Mouse (Mus musculus) spleen, postnatal 0 days (tissue): Measurements from ENCODE around the gene Cdt1. TPM values are rescaled to one million over a fixed set of nuclear protein-coding genes. Genes with fewer than 3 reads are reported as not detected.

Experiments used
- polyA plus RNA-seq: library from polyadenylated mRNA; unstranded; fragments of >200 nt; fragmentation: Nextera tagmentation; extraction: Ambion mirVana; gene quantifications from 2 replicates; pipeline ENCODE4 v1.2.1, GENCODE M21; 2015

The Cdt1 gene
- polyA plus RNA-seq = 60.0 and 74.7 TPM in 2 replicates

GRCm38 (mm10) chr8:122567361-122568108 lies at the start of gene Cdt1:
Gene Cdt1, plus strand, starts transcription at chr8:122568015.

GRCm38 (mm10) chr8:122551265-122552051 lies 16.4 kb upstream of the Cdt1 start, which contains the start of gene Piezo1:
Gene Piezo1, minus strand, starts transcription at chr8:122551329.

GRCm38 (mm10) chr8:122576648-122577022 lies 8.8 kb downstream of the Cdt1 start, which contains the start of gene Aprt:
Gene Aprt, minus strand, starts transcription at chr8:122576909.

GRCm38 (mm10) chr8:122611295-122612133 lies 43.7 kb downstream of the Cdt1 start, which contains the start of the genes Galns and Trappc2l:
Gene Galns, minus strand, starts transcription at chr8:122611463.
Gene Trappc2l, plus strand, starts transcription at chr8:122611640.

GRCm38 (mm10) chr8:122622727-122623126 lies 54.9 kb downstream of the Cdt1 start, which contains the start of gene Pabpn1l:
Gene Pabpn1l, minus strand, starts transcription at chr8:122622739.

Other genes starting within 250 kb of the Cdt1 start
- gene Trhr2, start 207.3 kb upstream of the Cdt1 start, polyA plus RNA-seq = not detected in 2 replicates
- gene Zc3h18, start 191.4 kb upstream of the Cdt1 start, polyA plus RNA-seq = 23.8 and 23.9 TPM in 2 replicates
- gene Il17c, start 146.0 kb upstream of the Cdt1 start, polyA plus RNA-seq = not detected in 2 replicates
- 305 and 420 TPM in 2 replicates for gene Cyba, start 135.1 kb upstream of the Cdt1 start, polyA plus RNA-seq
- gene Mvd, start 124.6 kb upstream of the Cdt1 start, polyA plus RNA-seq = 4.5 and 5.4 TPM in 2 replicates
- 0.18 and 0.22 TPM in 2 replicates for gene Snai3, start 107.3 kb upstream of the Cdt1 start, polyA plus RNA-seq
- gene Rnf166, start 92.0 kb upstream of the Cdt1 start, polyA plus RNA-seq = 26.7 and 35.5 TPM in 2 replicates
- 20.0 and 26.5 TPM in 2 replicates for gene Ctu2, start 91.9 kb upstream of the Cdt1 start, polyA plus RNA-seq
- gene Piezo1, start 16.7 kb upstream of the Cdt1 start, polyA plus RNA-seq = 18.7 and 19.2 TPM in 2 replicates
- 244 and 262 TPM in 2 replicates for gene Aprt, start 8.9 kb downstream of the Cdt1 start, polyA plus RNA-seq
- gene Galns, start 43.4 kb downstream of the Cdt1 start, polyA plus RNA-seq = 7.5 and 10.0 TPM in 2 replicates
- 30.1 and 37.3 TPM in 2 replicates for gene Trappc2l, start 43.6 kb downstream of the Cdt1 start, polyA plus RNA-seq
- gene Pabpn1l, start 54.7 kb downstream of the Cdt1 start, polyA plus RNA-seq = not detected in 2 replicates
- 7.4 and 8.1 TPM in 2 replicates for gene Cbfa2t3, start 131.1 kb downstream of the Cdt1 start, polyA plus RNA-seq
- 7.0 and 7.6 TPM in 2 replicates for gene Acsf3, start 207.5 kb downstream of the Cdt1 start, polyA plus RNA-seq